Mouse (Mus musculus): Measurements from ENCODE around the gene Mga.

GRCm38 (mm10) chr2:120012924-120013323 lies 115.9 kb downstream of the Mga start:
- no peak for TF ChIP-seq CTCF (conservative IDR thresholded peaks at IDR 0.05 in 1 of 2, IDR thresholded peaks at IDR 0.05 in 1 of 2; ENCODE audit: low read depth in 2 of 2, low read length in 2 of 2)
- TF ChIP-seq SMC3 (IDR thresholded peaks at IDR 0.05; ENCODE audit: low read depth, low read length): no peak
- TF ChIP-seq EP300 (IDR thresholded peaks at IDR 0.05; ENCODE audit: low read length): no peak
- no peak for TF ChIP-seq CHD2 (IDR thresholded peaks at IDR 0.05; ENCODE audit: low read length)
- TF ChIP-seq POLR2A (IDR thresholded peaks at IDR 0.05; ENCODE audit: low read depth, low read length): no peak
- TF ChIP-seq MAX (IDR thresholded peaks at IDR 0.05; ENCODE audit: low read length): no peak
